Mouse (Mus musculus): ENCODE measurements around the gene Agmo. TPM values are rescaled to one million over a fixed set of nuclear protein-coding genes. Genes with fewer than 3 reads are reported as not detected.

The Agmo gene
- total RNA-seq (2021): 12.2 and 16.9 TPM in 2 replicates
- long read RNA-seq, experiment 1, transcript Agmo-201 (13 exons, 2,423 nt): major isoform, 12 of 12 reads
- long read RNA-seq, experiment 1, partial matches to known transcripts: 0 of 12 reads
- long read RNA-seq, experiment 1, other reads (novel, unspliced or antisense): 0 of 12 reads
- long read RNA-seq, experiment 2, transcript Agmo-201 (13 exons, 2,423 nt): major isoform, 12 of 13 reads
- long read RNA-seq, experiment 2, partial matches to known transcripts: 1 of 13 reads
- long read RNA-seq, experiment 2, other reads (novel, unspliced or antisense): 0 of 13 reads

GRCm38 (mm10) chr12:37241566-37242021 lies at the start of gene Agmo:
Gene Agmo, plus strand, starts transcription at chr12:37241641.
- peak; percentile 7 for DNase-seq

DNA sequence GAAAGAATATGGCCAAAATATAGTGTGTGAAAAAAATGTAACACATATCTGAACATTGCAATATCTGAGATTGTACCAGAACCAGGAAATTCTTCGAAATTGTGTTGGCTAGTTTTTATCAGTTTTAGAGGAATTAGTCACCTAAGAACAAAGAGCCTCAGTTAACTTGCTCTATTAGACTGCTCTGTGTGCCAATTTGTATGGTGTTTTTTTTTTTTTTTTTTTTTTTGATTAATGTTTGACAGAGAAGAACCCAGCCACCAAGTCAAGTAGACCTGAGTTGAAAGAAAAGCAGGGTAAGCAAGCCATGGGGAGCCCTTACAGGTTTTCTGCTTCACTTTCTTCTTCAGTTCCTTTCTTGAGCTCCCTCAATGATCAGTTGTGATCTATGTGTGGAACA lies 10.3 kb upstream of the Agmo start:
- DNase-seq: no peak

- no peak for DNase-seq
Observed at GRCm38 (mm10) chr12:37240975-37241565, 371 bp upstream of the Agmo start.

GRCm38 (mm10) chr12:37242484-37242883 lies 1.0 kb downstream of the Agmo start:
- DNase-seq: no peak

DNA sequence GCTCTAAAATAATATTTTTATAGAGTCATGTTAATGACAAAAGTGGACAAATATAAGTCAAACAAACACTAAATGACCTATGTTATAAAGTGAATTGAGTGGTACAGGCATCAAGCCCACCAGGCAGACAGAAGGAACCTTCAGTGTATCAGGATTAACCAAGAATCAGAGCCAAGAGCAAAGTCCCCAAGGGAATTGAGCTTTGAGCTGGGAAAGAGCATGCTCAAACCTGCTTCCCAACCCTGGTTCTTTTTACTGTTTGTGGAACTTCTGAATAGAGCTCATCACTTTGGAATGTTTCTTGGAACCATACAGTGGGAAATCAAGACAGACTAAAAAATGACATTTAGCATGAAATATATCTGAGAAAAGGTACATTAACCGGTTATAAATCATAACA lies 3.4 kb downstream of the Agmo start:
- DNase-seq: peak; percentile 10

- DNase-seq: no peak
Observed at GRCm38 (mm10) chr12:37251688-37252087, 10.2 kb downstream of the Agmo start.

DNA sequence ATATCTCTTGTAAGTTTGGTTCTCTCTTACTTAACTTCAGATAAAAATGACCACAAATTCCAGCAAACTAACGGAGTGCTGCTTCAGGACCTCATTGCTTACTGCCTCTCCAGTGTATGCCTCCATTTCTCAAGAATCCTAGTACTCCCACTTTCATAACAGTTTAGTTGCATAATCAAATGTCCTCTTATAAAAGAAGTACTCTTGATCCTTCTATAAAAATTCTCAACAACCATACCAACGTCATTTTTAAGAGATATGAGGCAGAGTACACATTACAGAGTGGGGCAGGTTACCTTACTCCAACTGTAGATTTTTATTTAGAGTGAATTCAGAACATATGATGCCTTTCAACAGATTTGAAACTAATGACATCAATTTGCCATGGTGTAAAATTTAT lies 15.7 kb downstream of the Agmo start:
- no peak for DNase-seq

DNA sequence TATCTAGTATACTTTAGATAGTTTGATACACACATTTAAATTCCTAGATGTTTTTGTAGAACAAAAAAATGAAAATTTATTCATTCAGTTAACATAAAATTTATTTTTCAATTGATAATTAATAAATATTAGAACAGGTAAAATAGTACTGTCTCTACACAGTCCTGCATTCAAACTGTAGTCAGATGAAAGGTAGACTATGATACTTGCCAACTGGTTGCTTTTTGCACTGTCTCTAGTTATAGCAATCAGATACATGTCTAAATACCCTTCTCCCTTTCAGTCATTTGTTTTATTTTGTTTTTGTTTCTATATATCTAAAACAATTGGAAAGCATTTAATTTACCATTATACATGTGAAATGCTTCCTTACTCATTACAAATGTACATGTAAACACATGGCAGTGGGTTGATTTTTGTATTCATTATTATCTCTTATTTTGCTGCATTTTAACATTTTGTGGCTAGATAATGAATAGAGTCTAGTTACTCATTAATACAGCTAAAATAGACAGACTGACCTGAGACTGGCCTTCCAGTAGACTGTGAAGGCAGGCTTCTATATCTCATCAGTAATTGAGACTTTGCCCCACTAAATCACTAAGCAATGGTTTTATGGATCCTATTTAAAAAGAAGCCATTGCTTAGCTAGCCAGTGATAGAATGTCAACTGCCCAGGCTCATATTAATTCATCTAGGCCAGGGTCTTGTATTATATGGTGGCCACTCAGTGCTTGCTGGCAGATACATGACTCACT lies 18.5 kb downstream of the Agmo start:
- no peak for DNase-seq

DNA sequence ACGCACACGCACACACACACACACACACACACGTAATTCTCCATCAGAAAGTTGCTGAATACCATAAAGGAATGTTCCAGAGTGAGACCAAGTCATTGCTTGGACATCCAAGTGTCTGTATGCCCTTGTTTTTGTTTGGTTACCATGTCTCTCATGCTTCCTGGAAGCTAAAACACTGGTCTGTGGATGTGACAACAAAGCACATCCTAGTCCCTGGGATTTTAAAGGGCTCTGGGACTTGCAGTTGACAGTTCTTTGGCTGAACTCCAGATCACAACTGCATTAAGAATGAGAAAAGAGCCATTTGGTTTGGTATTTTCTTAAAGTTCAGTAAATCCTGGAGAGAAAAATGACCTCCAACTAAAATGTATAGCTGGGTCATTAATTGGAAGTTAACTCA lies 22.2 kb downstream of the Agmo start:
- DNase-seq: no peak

DNA sequence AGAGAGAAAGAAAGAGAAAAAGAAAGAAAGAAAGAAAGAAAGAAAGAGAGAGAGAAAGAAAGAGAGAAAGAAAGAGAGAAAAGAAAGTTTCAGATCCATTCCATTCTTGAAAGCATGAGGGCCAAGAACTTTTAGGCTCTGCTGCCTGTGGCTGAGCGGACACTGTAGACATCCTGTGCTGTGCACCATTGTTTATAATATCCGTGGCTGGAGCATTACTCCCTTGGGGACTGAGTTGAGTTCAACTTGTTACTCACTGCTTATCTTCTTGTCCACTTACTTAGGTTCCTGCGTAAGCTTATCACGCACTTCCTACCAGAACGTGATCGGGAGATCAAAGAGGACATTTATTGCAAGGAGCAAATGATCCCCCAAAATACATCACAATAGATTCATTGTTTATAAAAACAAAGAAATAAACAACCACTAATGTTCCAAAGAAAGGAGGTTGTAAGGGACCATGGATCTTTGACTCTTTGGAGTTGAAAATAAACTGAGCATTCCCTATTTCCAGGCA lies 27.3 kb downstream of the Agmo start:
- no peak for DNase-seq

GRCm38 (mm10) chr12:37272660-37273059 lies 31.2 kb downstream of the Agmo start:
- no peak for DNase-seq

- no peak for DNase-seq
Observed at GRCm38 (mm10) chr12:37273964-37274657, 32.7 kb downstream of the Agmo start.

GRCm38 (mm10) chr12:37274658-37275019 lies 33.2 kb downstream of the Agmo start:
- no peak for DNase-seq

DNA sequence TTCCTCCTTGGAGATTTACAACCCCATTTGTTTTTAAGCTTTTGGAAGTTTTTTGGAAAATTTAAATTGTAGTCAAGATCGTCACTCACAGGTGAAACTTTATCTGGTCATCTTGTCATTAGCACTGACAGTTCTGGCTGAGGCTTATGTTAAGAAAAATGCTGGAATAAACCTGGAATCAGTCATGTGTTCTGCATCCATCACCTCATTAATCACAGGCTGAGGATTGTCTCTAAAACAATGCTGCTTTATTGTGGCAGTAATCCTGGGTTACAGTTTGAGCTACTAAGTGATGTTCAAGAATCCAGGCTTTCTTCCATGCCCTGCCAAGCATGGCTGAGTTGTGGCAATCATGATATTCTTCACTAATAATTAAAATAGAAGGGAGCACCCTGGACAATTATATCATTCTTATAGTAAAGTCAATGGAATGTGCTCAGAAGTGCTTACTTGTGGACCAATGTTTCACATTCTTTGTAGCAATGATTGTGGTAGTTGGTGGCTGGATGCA lies 65.6 kb downstream of the Agmo start:
- no peak for DNase-seq

DNA sequence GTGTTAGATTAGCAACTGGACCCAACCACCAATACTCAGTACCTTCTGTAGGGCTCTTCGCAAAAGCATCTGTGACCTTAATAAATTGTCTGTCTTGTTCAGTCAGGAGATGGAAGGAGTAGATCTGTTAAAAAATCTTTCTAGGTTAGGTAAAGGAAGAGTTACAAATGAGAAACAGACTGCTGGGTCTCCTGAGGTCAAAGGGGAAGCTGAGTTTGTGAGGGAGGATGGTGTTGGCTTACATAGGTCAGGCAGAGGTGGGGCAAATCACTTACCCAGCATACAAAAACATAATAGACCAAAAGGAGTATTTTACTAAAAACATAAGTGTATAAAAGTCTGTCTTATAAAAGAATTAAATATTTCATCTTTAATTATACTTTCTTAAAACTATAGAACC lies 69.3 kb downstream of the Agmo start:
- no peak for DNase-seq

DNA sequence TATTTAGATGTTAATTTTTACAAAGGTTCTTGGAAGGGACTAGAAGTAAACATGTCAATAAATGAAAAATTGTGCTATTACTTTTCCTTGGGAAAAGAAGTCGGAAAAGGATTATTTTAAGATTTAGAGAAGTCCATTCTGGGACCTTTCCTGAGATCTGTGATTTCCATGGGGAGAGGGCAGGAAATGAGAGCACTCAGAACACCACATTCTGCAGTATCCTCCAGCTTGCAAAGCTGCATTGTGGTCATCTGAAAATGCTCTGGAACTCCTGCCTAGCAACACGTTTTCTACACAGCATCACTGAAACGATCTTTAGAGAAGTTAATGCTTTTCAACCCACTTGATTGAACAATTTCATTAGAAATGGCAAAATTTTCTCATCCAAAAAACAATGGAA lies 81.4 kb downstream of the Agmo start:
- DNase-seq: no peak

GRCm38 (mm10) chr12:37334987-37335386 lies 93.5 kb downstream of the Agmo start:
- no peak for DNase-seq

GRCm38 (mm10) chr12:37344225-37344624 lies 102.8 kb downstream of the Agmo start:
- no peak for DNase-seq

DNA sequence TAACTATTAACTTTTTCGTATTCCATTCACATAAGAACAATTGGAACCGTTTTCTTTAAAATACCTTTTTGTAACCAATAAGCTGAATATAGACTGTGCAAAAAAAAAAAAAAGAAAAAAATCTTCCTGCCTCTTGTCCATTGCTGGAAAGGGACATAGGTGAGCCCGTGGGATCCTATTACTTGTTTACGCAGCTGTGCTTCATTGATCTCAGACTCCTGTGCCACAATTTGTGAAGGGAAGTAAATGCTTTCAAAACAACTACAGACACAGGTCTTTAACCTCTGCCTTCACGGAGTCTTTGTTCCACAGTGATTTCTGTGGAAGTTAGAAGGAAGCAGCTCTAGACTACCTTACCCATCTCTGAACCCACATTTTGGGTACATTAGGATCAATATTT lies 104.3 kb downstream of the Agmo start:
- DNase-seq: no peak

DNA sequence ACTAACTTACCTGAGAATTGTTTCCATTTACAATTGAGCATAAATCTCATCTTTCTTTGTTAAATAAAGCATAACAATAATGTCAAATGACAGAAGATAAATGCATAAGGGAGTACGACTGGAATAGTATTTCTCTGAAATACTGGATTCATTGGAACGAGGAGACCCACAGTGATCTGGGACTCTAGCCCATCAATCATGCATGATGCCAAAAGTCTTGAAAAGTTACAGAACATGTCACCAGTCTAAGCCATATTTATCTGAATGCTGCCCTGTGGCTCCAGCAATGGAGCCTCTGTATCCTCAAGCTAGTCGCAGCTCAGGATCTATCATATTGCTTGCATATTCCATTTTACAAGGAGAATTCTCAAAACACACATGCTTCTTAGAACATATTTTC lies 150.9 kb downstream of the Agmo start:
- no peak for DNase-seq

- DNase-seq: peak; percentile 3
Observed at GRCm38 (mm10) chr12:37402541-37402940, 161.1 kb downstream of the Agmo start.

DNA sequence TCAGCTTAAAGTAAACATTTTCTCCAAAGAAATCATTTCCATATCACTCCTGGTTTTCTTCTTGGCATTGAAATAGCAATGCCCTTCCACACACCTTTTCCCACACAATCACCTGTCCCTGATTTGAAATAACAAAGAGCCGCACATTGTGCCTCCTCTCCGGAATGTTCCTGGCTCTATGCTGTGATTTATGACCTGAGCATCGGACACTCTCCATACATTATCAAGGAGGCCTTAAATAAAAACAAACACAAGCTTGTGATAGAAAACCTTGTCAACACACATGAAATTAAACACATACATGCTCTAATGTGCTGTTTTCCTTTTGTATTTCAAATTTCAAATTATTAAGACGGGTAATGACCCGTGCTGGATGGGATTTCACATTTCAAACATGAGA lies 184.9 kb downstream of the Agmo start:
- no peak for DNase-seq

Measured in adrenal gland, postnatal 14 days (tissue).